Mouse (Mus musculus) CH12.LX (cell line): ENCODE measurements around the gene Sept9.

Experiments
- CTCF ChIP-seq, 2 experiments: IDR thresholded peaks in 1 of 2; conservative IDR thresholded peaks in 1 of 2; 2 replicates each; pipeline ENCODE4 v1.5.1; 2011 to 2012; ENCODE audit warnings: low read depth in 2 of 2, low read length in 2 of 2, improper control_type of control experiment in 1 of 2, inconsistent platforms in 1 of 2, mild to moderate bottlenecking in 1 of 2, moderate library complexity in 1 of 2
- EP300 ChIP-seq: IDR thresholded peaks from 2 replicates; pipeline ENCODE4 v1.6.1; 2011; ENCODE audit warnings: low read length, improper control_type of control experiment
- NRF1 ChIP-seq: IDR thresholded peaks from 2 replicates; pipeline ENCODE4 v1.6.1; 2014; ENCODE audit warnings: low read depth, mild to moderate bottlenecking, inconsistent platforms, low read length, improper control_type of control experiment, moderate library complexity
- POLR2A ChIP-seq: IDR thresholded peaks from 2 replicates; pipeline ENCODE4 v1.6.1; 2011; ENCODE audit warnings: low read depth, mild to moderate bottlenecking, improper control_type of control experiment, low read length
- SMC3 ChIP-seq: IDR thresholded peaks from 2 replicates; pipeline ENCODE4 v1.6.1; 2011; ENCODE audit warnings: low read depth, low read length, improper control_type of control experiment
- TBP ChIP-seq: conservative IDR thresholded peaks from 2 replicates; pipeline ENCODE4 v1.6.1; 2011; ENCODE audit warnings: low read depth, low read length, improper control_type of control experiment
- USF1 ChIP-seq: IDR thresholded peaks from 2 replicates; pipeline ENCODE4 v1.6.1; 2014; ENCODE audit warnings: low read depth, mild to moderate bottlenecking, inconsistent platforms, low read length, improper control_type of control experiment
- ZC3H11A ChIP-seq: IDR thresholded peaks from 2 replicates; pipeline ENCODE4 v1.6.1; 2012; ENCODE audit warnings: low read depth, mild to moderate bottlenecking, inconsistent platforms, low read length, improper control_type of control experiment
- ZMIZ1 ChIP-seq: IDR thresholded peaks from 2 replicates; pipeline ENCODE4 v1.6.1; 2012; ENCODE audit warnings: low read depth, mild to moderate bottlenecking, inconsistent platforms, low read length, improper control_type of control experiment
- ZNF384 ChIP-seq: IDR thresholded peaks from 2 replicates; pipeline ENCODE4 v1.6.1; 2012; ENCODE audit warnings: low read depth, low read length, improper control_type of control experiment, inconsistent platforms

GRCm38 (mm10) chr11:117235898-117236459 lies 36.5 kb downstream of the Sept9 start:
- TF ChIP-seq ZMIZ1 (no peak), POLR2A (no peak), USF1 (no peak), CTCF (conservative IDR thresholded peaks at IDR 0.05 in 1 of 2, IDR thresholded peaks at IDR 0.05 in 1 of 2; ENCODE audit: low read depth in 2 of 2, low read length in 2 of 2) (no peak), SMC3 (no peak), TBP (no peak), EP300 (no peak), ZNF384 (no peak), NRF1 (no peak), ZC3H11A (no peak)
